In the genomic region with DNA sequence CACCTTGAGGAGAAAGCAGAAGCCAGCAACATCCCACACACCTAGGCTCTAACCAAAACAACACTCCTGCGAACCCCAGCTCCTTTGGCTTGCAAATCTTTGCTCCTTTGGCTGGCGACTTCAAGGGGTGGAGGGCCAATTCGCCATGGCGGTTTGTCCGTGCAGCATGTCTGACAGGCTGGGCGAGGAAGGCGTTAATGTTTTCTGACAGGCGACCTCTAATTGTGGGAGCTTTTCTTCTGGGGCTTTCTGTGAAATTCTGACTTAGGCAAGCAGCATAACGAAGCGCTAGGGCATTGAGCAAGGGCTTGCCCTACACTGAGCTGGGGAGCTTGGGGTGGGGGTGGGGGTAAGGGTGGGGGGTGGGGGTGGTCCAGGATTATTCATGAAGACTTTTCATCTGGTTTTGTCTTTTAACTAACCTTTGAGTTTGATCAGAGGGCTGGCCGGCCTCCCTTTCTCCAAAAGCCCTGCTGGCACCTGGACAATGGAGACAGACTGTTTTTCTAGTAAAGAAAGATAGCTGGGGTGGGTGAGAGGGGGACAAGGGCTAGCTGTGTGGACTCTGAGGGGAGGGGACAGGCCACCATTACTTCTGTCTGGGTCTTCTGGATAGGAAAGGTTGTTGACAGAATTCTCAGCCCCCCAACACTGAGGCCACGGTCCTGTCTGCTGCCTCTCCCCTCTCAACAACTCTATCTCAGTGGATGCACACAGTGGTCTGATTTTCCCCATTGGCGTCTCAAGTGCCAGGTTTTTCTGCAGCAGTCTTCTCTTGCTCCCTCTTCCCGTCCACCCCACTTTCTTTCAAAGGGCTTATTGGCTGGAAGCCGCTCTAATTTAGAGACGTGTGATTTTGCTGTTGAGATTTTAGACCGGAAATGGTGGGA, we compare ENCODE assay signal across 13 mouse cellular contexts. TPM values are rescaled to one million over a fixed set of nuclear protein-coding genes. Genes with fewer than 3 reads are reported as not detected.
DNase-seq lines count a peak whose midpoint lies in the region; ATAC-seq and TF ChIP-seq lines count a peak whose summit lies in the region.
"Had no signal": no experiment of that assay in that cellular context is flagged by ENCODE, and none has a peak within 500 bp of the region (broad histone marks: within the 10 kb centered on the region; RNA-seq: fewer than 3 reads in every experiment).

No protein-coding gene starts in this region.

- under 1% methylated on average over 17 of the region's 17 CpGs for WGBS in hindbrain, embryonic 12.5 days
- 3% methylated on average over 17 of the region's 17 CpGs for WGBS in midbrain, embryonic 16.5 days

- no peaks in the 10 kb centered on the region for H3K9me3 ChIP-seq in hindbrain, embryonic 12.5 days (replicated peaks)
- H3K9me3 ChIP-seq in midbrain, embryonic 16.5 days (replicated peaks; ENCODE audit: control insufficient read depth, low read length, poor library complexity, severe bottlenecking), result no peaks in the 10 kb centered on the region

- H3K4me3 ChIP-seq in left cerebral cortex, adult 2 months, result peak overlapping the region; percentile 42
- peak overlapping the region; percentile 34 for H3K4me3 ChIP-seq in hindbrain, embryonic 12.5 days
- peak overlapping the region; percentile 49 for H3K4me3 ChIP-seq in midbrain, embryonic 16.5 days (ENCODE audit: low read depth, low read length)

- no peaks in the 10 kb centered on the region for H3K36me3 ChIP-seq in hindbrain, embryonic 12.5 days
- no peaks in the 10 kb centered on the region for H3K36me3 ChIP-seq in midbrain, embryonic 16.5 days (ENCODE audit: control insufficient read depth, insufficient read depth, low read length)

- peaks cover 43% of the 10 kb centered on the region for H3K4me1 ChIP-seq in hindbrain, embryonic 12.5 days
- H3K4me1 ChIP-seq in midbrain, embryonic 16.5 days (ENCODE audit: control insufficient read depth, insufficient read depth, low read length), result peaks cover 34% of the 10 kb centered on the region

- H3K27ac ChIP-seq in left cerebral cortex, adult 2 months, result peak overlapping the region; percentile 81
- H3K27ac ChIP-seq in hindbrain, embryonic 12.5 days, result peak overlapping the region; percentile 45
- H3K27ac ChIP-seq in midbrain, embryonic 16.5 days (ENCODE audit: low read length), result peak overlapping the region; percentile 83
- H3K27ac ChIP-seq: liver, embryonic 14.5 days had no signal

- peak; percentile 47 for ATAC-seq in hindbrain, embryonic 12.5 days (ENCODE audit: low FRiP score)
- ATAC-seq in midbrain, embryonic 16.5 days, result peak; percentile 30; the same call in 1 of the 2 replicates

- intact Hi-C loops in left cerebral cortex, adult 2 months (cut with DNase I), result loop anchor here (5.0 kb wide), 2 partner anchors 153 to 708 kb away; a partner anchor contains a TSS
- intact Hi-C loops in left cerebral cortex, postnatal 10 days (cut with DNase I), result no loop called here

- H3K9ac ChIP-seq in hindbrain, embryonic 12.5 days, result 0 out of 2 replicates have a peak overlapping the region, but pooled peaks have one; percentile 56
- peak overlapping the region; percentile 62 for H3K9ac ChIP-seq in midbrain, embryonic 16.5 days (ENCODE audit: low read depth, low read length)
- H3K9ac ChIP-seq: liver, embryonic 14.5 days had no signal

- DNase-seq in left cerebral cortex, adult 2 months (ENCODE audit: extremely low spot score in 1 of 2, low spot score in 2 of 2), result peak in 1 of 2 experiments; percentile 34
- DNase-seq in left cerebral cortex, postnatal 10 days (ENCODE audit: extremely low spot score in 1 of 2, low spot score in 2 of 2), result no peak
- DNase-seq in embryo, embryonic 11 days, result peak; percentile 47
- DNase-seq in kidney, adult 18-20 months, result no peak
- no peak for DNase-seq in cerebellum, adult 8-10 months
- DNase-seq in kidney, postnatal 36 days, result no peak

- no peak for TF ChIP-seq CTCF in left cerebral cortex, adult 2 months (IDR thresholded peaks at IDR 0.05)

- H3K27me3 ChIP-seq in hindbrain, embryonic 12.5 days, result peaks cover 21% of the 10 kb centered on the region
- no peaks in the 10 kb centered on the region for H3K27me3 ChIP-seq in midbrain, embryonic 16.5 days (ENCODE audit: control insufficient read depth, insufficient read depth, low read depth, low read length)
- H3K27me3 ChIP-seq: CH12.LX had no signal

- peak overlapping the region; percentile 77 for H3K4me2 ChIP-seq in hindbrain, embryonic 12.5 days (replicated peaks)
- peak overlapping the region; percentile 78 for H3K4me2 ChIP-seq in midbrain, embryonic 16.5 days (ENCODE audit: low read length)

RNA-seq across cellular contexts. Expression of a gene that starts 8.4 kb away (rescaled TPM):
- 1 to 10 TPM; 6.1 to 6.2 TPM for total RNA-seq in left cerebral cortex, adult 2 months (2021)
- 1 to 10 TPM; 8.4 to 8.5 TPM for total RNA-seq in left cerebral cortex, postnatal 10 days (2021)
- polyA plus RNA-seq in hindbrain, embryonic 12.5 days (2016; fragmentation: Nextera tagmentation; extraction: Ambion mirVana), result 46.1 and 49.1 TPM in 2 replicates
- 8.1 and 9.0 TPM in 2 replicates for polyA plus RNA-seq in midbrain, embryonic 16.5 days (2015; fragmentation: Nextera tagmentation; extraction: Ambion mirVana)
- total RNA-seq: CH12.LX had no signal
- polyA plus RNA-seq: heart, postnatal 0 days; spleen, adult 2 months had no signal

RNA-seq across cellular contexts. Expression of a gene that starts 36.5 kb away (rescaled TPM):
- total RNA-seq in left cerebral cortex, adult 2 months (2021), result under 1 TPM in 1 of 2 experiments, not detected in 1; 0.23 TPM
- under 1 TPM in 1 of 2 experiments, not detected in 1; 0.54 TPM for total RNA-seq in left cerebral cortex, postnatal 10 days (2021)
- polyA plus RNA-seq in hindbrain, embryonic 12.5 days (2016; fragmentation: Nextera tagmentation; extraction: Ambion mirVana), result not detected in 2 replicates
- 0.16 TPM in 1 of 2 replicates, not detected in the other for polyA plus RNA-seq in midbrain, embryonic 16.5 days (2015; fragmentation: Nextera tagmentation; extraction: Ambion mirVana)
- total RNA-seq: CH12.LX had no signal
- polyA plus RNA-seq: heart, postnatal 0 days; urinary bladder, adult 2 months had no signal
